Mouse (Mus musculus): ENCODE measurements at regions not wholly inside any gene's neighbourhood (a gene's known extent, or its start where the extent isn't known, plus 50 kb on each side); places are given as distances from the start of the nearest gene placed in this dataset.

DNA sequence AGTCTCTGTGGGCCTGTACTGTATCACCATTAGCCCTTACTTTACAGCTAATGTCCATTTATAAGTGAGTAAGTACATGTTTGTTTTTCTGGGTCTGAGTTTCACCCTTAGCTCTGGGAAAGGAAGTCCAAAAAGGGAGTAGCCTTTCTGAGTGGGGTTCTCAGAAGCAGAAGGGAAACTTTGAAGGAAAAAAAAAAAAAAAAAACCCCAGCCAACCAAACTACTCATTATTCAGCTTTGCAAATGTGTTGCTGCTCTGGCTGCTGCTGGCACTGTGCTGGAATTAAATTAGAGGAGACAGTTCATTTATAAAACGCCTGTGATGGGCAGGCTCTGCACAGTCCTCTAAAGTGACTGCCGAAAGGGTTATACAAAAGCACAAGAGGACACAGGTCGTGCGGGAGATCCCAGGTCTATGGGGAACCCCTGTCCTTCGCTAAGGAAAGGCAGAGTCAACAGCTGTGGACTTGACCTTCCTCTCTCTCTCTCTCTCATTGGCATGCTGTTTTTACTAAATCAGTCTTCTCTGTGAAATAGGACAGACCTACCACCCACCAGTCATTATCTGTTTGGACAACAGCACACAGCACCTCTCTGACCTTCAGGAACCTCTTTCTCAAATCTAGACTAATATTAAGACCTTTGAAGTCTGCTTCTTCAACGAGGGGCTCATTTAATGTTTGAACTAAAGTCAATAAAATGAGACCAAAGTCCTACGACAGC is 165.4 kb downstream of the Cd47 start:
- no peak for TF ChIP-seq CTCF (IDR thresholded peaks at IDR 0.05; ENCODE audit: low read depth)
- H3K4me2 ChIP-seq (ENCODE audit: low read depth, low read length): peak overlapping the region; percentile 19; the same call in 1 of the 2 replicates
- H3K9ac ChIP-seq (replicated peaks; ENCODE audit: low read length): no peak overlapping the region
- no peaks in the 10 kb centered on the region for H3K27me3 ChIP-seq (ENCODE audit: insufficient read depth, low read length)
- no peaks in the 10 kb centered on the region for H3K36me3 ChIP-seq (ENCODE audit: insufficient read depth, low read length)
- no peak overlapping the region for H3K27ac ChIP-seq
- no peak overlapping the region for H3K4me3 ChIP-seq (ENCODE audit: low read length)
- H3K4me1 ChIP-seq (ENCODE audit: insufficient read depth, low read length): peaks cover 7% of the 10 kb centered on the region; the same call in 1 of the 2 replicates
- ATAC-seq (peak; percentile 52; the same call in 1 of the 2 replicates), DNase-seq (ENCODE audit: low spot score) (peak; percentile 54)
- H3K9me3 ChIP-seq (ENCODE audit: low read length): no peaks in the 10 kb centered on the region
- 30% methylated on average over 7 of the region's 7 CpGs for WGBS

DNA sequence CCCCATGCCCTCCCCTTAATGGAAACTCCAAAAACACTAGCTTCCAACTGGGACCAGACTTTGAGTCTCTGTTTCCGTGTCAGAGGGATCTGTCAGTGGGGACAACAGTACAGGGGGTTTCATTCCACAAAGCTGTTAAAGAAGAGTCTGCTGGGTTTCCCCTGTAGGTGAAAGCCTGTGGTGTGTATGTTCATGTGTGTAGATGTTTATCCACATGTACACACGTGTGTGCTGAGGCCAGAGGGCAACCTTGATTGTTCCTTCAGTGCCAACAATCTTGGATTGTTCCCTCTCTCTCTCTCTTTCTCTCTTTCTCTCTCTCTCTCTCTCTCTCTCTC is 165.9 kb downstream of the Cd47 start:
- no peak for TF ChIP-seq CTCF (IDR thresholded peaks at IDR 0.05; ENCODE audit: low read depth)
- Histone ChIP-seq H3K4me2 (ENCODE audit: low read depth, low read length) (no peak overlapping the region), H3K4me3 (ENCODE audit: low read length) (no peak overlapping the region), H3K9me3 (ENCODE audit: low read length) (no peaks in the 10 kb centered on the region), H3K4me1 (ENCODE audit: insufficient read depth, low read length) (peaks cover 7% of the 10 kb centered on the region; the same call in 1 of the 2 replicates), H3K27me3 (ENCODE audit: insufficient read depth, low read length) (no peaks in the 10 kb centered on the region), H3K27ac (no peak overlapping the region), H3K9ac (replicated peaks; ENCODE audit: low read length) (no peak overlapping the region), H3K36me3 (ENCODE audit: insufficient read depth, low read length) (no peaks in the 10 kb centered on the region)
- DNase-seq (ENCODE audit: low spot score) (no peak), ATAC-seq (no peak)
- WGBS: 52% methylated on average over 2 of the region's 2 CpGs

DNA sequence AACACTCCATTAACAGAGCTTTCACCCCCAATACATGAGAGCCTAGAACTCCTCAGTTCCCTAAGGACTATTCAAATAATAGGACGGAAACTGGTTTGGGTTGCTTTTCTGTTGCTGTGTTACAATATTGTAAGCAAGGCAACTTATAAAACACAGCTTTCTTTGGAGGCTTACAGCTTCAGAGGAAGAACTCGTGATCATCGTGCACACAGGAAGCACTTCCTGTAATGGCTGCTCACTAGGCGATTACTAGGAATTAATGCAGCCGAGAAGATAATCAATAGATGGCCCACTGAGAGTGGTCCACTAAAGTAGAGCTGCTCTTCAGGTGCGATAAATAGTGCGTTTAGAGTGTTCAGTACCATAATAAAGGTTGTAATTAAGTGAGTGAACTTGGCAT is 166.8 kb downstream of the Cd47 start:
- H3K27ac ChIP-seq: no peak overlapping the region
- WGBS: 79% methylated on average over 7 of the region's 7 CpGs
- H3K4me1 ChIP-seq (ENCODE audit: insufficient read depth, low read length): peaks cover 7% of the 10 kb centered on the region; the same call in 1 of the 2 replicates
- H3K4me2 ChIP-seq (ENCODE audit: low read depth, low read length): no peak overlapping the region
- no peak for ATAC-seq
- no peak overlapping the region for H3K9ac ChIP-seq (replicated peaks; ENCODE audit: low read length)
- TF ChIP-seq CTCF (IDR thresholded peaks at IDR 0.05; ENCODE audit: low read depth): no peak
- DNase-seq (ENCODE audit: low spot score): no peak
- H3K36me3 ChIP-seq (ENCODE audit: insufficient read depth, low read length): no peaks in the 10 kb centered on the region
- H3K4me3 ChIP-seq (ENCODE audit: low read length): no peak overlapping the region
- no peaks in the 10 kb centered on the region for H3K9me3 ChIP-seq (ENCODE audit: low read length)
- H3K27me3 ChIP-seq (ENCODE audit: insufficient read depth, low read length): no peaks in the 10 kb centered on the region

- DNase-seq (ENCODE audit: low spot score): no peak
- Histone ChIP-seq H3K4me3 (ENCODE audit: low read length) (no peak overlapping the region), H3K27ac (no peak overlapping the region), H3K36me3 (ENCODE audit: insufficient read depth, low read length) (no peaks in the 10 kb centered on the region), H3K9me3 (ENCODE audit: low read length) (no peaks in the 10 kb centered on the region), H3K9ac (replicated peaks; ENCODE audit: low read length) (no peak overlapping the region), H3K27me3 (ENCODE audit: insufficient read depth, low read length) (no peaks in the 10 kb centered on the region), H3K4me1 (ENCODE audit: insufficient read depth, low read length) (peaks cover 7% of the 10 kb centered on the region; the same call in 1 of the 2 replicates), H3K4me2 (ENCODE audit: low read depth, low read length) (no peak overlapping the region)
- WGBS: 75% methylated on average over 4 of the region's 4 CpGs
- no peak for ATAC-seq
- no peak for TF ChIP-seq CTCF (IDR thresholded peaks at IDR 0.05; ENCODE audit: low read depth)
Observed at GRCm38 (mm10) chr16:49968291-49968870, 168.0 kb downstream of the Cd47 start.

DNA sequence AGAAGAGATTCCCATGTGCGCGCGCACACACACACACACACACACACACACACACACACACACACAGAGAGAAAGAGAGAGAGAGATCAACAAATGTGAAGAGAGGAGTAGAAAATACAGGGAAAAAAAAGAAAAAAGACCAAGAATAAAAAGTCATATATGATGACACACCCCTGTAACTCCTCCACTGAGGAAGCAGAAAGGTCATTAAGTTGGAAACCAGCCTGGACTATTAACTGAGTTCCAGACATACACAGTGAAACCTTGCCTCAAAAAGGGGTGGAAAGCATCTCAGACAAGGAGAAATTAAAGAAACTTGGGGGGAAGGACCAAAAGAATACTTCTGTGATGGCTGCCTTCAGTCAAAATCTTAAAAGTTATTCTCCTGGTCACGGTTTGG is 168.7 kb downstream of the Cd47 start:
- DNase-seq (ENCODE audit: low spot score) (no peak), ATAC-seq (no peak)
- Histone ChIP-seq H3K27me3 (ENCODE audit: insufficient read depth, low read length) (no peaks in the 10 kb centered on the region), H3K4me1 (ENCODE audit: insufficient read depth, low read length) (peaks cover 7% of the 10 kb centered on the region; the same call in 1 of the 2 replicates), H3K4me2 (ENCODE audit: low read depth, low read length) (no peak overlapping the region), H3K9me3 (ENCODE audit: low read length) (no peaks in the 10 kb centered on the region), H3K9ac (replicated peaks; ENCODE audit: low read length) (no peak overlapping the region), H3K4me3 (ENCODE audit: low read length) (no peak overlapping the region), H3K36me3 (ENCODE audit: insufficient read depth, low read length) (no peaks in the 10 kb centered on the region), H3K27ac (no peak overlapping the region)
- TF ChIP-seq CTCF (IDR thresholded peaks at IDR 0.05; ENCODE audit: low read depth): no peak
- WGBS: 100% methylated on average over 4 of the region's 4 CpGs

GRCm38 (mm10) chr16:49969693-49970296 is 169.5 kb downstream of the Cd47 start:
- Histone ChIP-seq H3K27me3 (ENCODE audit: insufficient read depth, low read length) (no peaks in the 10 kb centered on the region), H3K4me3 (ENCODE audit: low read length) (no peak overlapping the region), H3K9ac (replicated peaks; ENCODE audit: low read length) (no peak overlapping the region), H3K27ac (no peak overlapping the region), H3K9me3 (ENCODE audit: low read length) (no peaks in the 10 kb centered on the region), H3K4me1 (ENCODE audit: insufficient read depth, low read length) (peaks cover 7% of the 10 kb centered on the region; the same call in 1 of the 2 replicates), H3K4me2 (ENCODE audit: low read depth, low read length) (no peak overlapping the region), H3K36me3 (ENCODE audit: insufficient read depth, low read length) (no peaks in the 10 kb centered on the region)
- 95% methylated on average over 2 of the region's 2 CpGs for WGBS
- no peak for DNase-seq (ENCODE audit: low spot score)
- no peak for ATAC-seq
- no peak for TF ChIP-seq CTCF (IDR thresholded peaks at IDR 0.05; ENCODE audit: low read depth)

All from hindbrain, postnatal 0 days (tissue).